Mouse (Mus musculus): ENCODE measurements at regions not wholly inside any gene's neighbourhood (a gene's known extent, or its start where the extent isn't known, plus 50 kb on each side); places are given as distances from the start of the nearest gene placed in this dataset.

DNA sequence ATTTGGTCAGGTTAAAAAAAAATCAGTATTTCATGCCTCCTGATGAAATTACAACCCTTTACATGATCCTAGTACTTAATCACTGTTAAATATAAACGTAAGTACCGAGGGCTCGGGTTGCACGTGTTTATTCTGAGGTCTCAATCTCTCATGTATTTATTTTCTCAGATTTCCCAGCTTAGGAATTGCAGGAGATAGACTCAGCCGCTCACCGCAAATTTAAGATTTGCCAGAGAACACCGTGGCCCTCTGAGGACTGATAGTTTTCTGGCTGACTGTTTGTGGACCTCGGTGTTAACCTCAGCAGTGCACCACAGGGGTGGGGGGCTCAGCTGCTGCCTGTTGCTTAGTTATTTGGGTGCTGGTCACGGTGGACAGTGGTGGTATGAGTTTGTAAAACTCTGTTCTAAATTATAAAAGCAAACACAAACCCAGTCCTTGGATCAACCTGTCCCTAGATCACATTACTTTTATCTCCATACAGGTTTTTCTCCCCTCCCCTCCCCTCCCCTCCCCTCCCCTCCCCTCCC lies 121.6 kb upstream of the Lrig3 start:
- Histone ChIP-seq H3K36me3 (ENCODE audit: control insufficient read depth in 1 of 2, insufficient read depth in 2 of 2, low read length in 2 of 2) (no peaks in the 10 kb centered on the region), H3K4me3 (ENCODE audit: control insufficient read depth in 1 of 2, insufficient read depth in 1 of 2, low read depth in 2 of 2, low read length in 2 of 2) (no peak overlapping the region), H3K79me2 (ENCODE audit: control insufficient read depth, insufficient read depth, low read length, poor library complexity) (no peaks in the 10 kb centered on the region), H3K4me1 (ENCODE audit: control insufficient read depth in 1 of 2, insufficient read depth in 2 of 2, low read length in 2 of 2) (no peaks in the 10 kb centered on the region), H3K9ac (ENCODE audit: control insufficient read depth, low read depth, low read length, poor library complexity, severe bottlenecking) (no peak overlapping the region), H3K27ac (ENCODE audit: control insufficient read depth, low read depth, low read length) (no peak overlapping the region), H3K9me3 (replicated peaks; ENCODE audit: insufficient read depth, low read length) (no peaks in the 10 kb centered on the region), H3K27me3 (ENCODE audit: control insufficient read depth in 1 of 2, insufficient read depth in 2 of 2, low read length in 2 of 2) (no peaks in the 10 kb centered on the region)
- TF ChIP-seq BHLHE40 (IDR thresholded peaks at IDR 0.05; ENCODE audit: borderline replicate concordance, low read depth, low read length) = no peak
- TF ChIP-seq ZC3H11A (IDR thresholded peaks at IDR 0.05; ENCODE audit: low read depth, low read length) = no peak
- no peak for TF ChIP-seq CHD2 (IDR thresholded peaks at IDR 0.05; ENCODE audit: low read length)
- TF ChIP-seq MEF2A (IDR thresholded peaks at IDR 0.05; ENCODE audit: extremely low read depth, insufficient replicate concordance, low read depth, low read length, poor library complexity, severe bottlenecking) = no peak
- TF ChIP-seq JUND (IDR thresholded peaks at IDR 0.05; ENCODE audit: low read depth, low read length) = no peak
- TF ChIP-seq CHD1 (IDR thresholded peaks at IDR 0.05; ENCODE audit: low read depth, low read length) = no peak
- no peak for TF ChIP-seq POLR2AphosphoS2 (IDR thresholded peaks at IDR 0.05; ENCODE audit: low read length)
- no peak for TF ChIP-seq ELF1 (IDR thresholded peaks at IDR 0.05; ENCODE audit: low read depth, low read length)
- TF ChIP-seq E2F4 (IDR thresholded peaks at IDR 0.05; ENCODE audit: borderline replicate concordance, low read depth, low read length) = no peak
- no peak for TF ChIP-seq NRF1 (IDR thresholded peaks at IDR 0.05; ENCODE audit: insufficient read depth, low read depth, low read length, poor library complexity, severe bottlenecking)
- TF ChIP-seq ZNF384 (IDR thresholded peaks at IDR 0.05; ENCODE audit: low read depth, low read length) = no peak
- TF ChIP-seq TCF12 (IDR thresholded peaks at IDR 0.05; ENCODE audit: low read depth, low read length) = no peak
- no peak for DNase-seq (ENCODE audit: low read depth, low spot score)

GRCm38 (mm10) chr10:125845014-125845514 lies 120.9 kb upstream of the Lrig3 start:
- Histone ChIP-seq H3K27me3 (ENCODE audit: control insufficient read depth in 1 of 2, insufficient read depth in 2 of 2, low read length in 2 of 2) (no peaks in the 10 kb centered on the region), H3K36me3 (ENCODE audit: control insufficient read depth in 1 of 2, insufficient read depth in 2 of 2, low read length in 2 of 2) (no peaks in the 10 kb centered on the region), H3K4me1 (ENCODE audit: control insufficient read depth in 1 of 2, insufficient read depth in 2 of 2, low read length in 2 of 2) (no peaks in the 10 kb centered on the region), H3K9ac (ENCODE audit: control insufficient read depth, low read depth, low read length, poor library complexity, severe bottlenecking) (no peak overlapping the region), H3K4me3 (ENCODE audit: control insufficient read depth in 1 of 2, insufficient read depth in 1 of 2, low read depth in 2 of 2, low read length in 2 of 2) (no peak overlapping the region), H3K79me2 (ENCODE audit: control insufficient read depth, insufficient read depth, low read length, poor library complexity) (no peaks in the 10 kb centered on the region), H3K9me3 (replicated peaks; ENCODE audit: insufficient read depth, low read length) (no peaks in the 10 kb centered on the region), H3K27ac (ENCODE audit: control insufficient read depth, low read depth, low read length) (no peak overlapping the region)
- TF ChIP-seq RCOR1 (IDR thresholded peaks at IDR 0.05; ENCODE audit: low read depth, low read length) = no peak
- no peak for TF ChIP-seq MAZ (IDR thresholded peaks at IDR 0.05; ENCODE audit: low read depth, low read length)
- no peak for TF ChIP-seq POLR2A (IDR thresholded peaks at IDR 0.05; ENCODE audit: control insufficient read depth in 1 of 2, insufficient read depth in 1 of 2, low read depth in 1 of 2, low read length in 2 of 2, poor library complexity in 1 of 2)
- no peak for TF ChIP-seq TAL1 (IDR thresholded peaks at IDR 0.05; ENCODE audit: low read length)
- TF ChIP-seq POLR2AphosphoS2 (IDR thresholded peaks at IDR 0.05; ENCODE audit: low read length) = no peak
- no peak for TF ChIP-seq UBTF (IDR thresholded peaks at IDR 0.05; ENCODE audit: borderline replicate concordance, insufficient read depth, low read depth, low read length)
- no peak for TF ChIP-seq EP300 (IDR thresholded peaks at IDR 0.05; ENCODE audit: low read depth in 1 of 2, low read length in 2 of 2)
- no peak for TF ChIP-seq RAD21 (IDR thresholded peaks at IDR 0.05; ENCODE audit: low read depth, low read length)
- TF ChIP-seq MYB (IDR thresholded peaks at IDR 0.05; ENCODE audit: low read depth, low read length) = no peak
- TF ChIP-seq ZC3H11A (IDR thresholded peaks at IDR 0.05; ENCODE audit: low read depth, low read length) = no peak
- no peak for TF ChIP-seq SMC3 (IDR thresholded peaks at IDR 0.05; ENCODE audit: low read depth, low read length)
- DNase-seq (ENCODE audit: low read depth, low spot score) = no peak
